Mouse (Mus musculus) natural killer cell, adult 2 months (primary cell): ENCODE data around the gene Dst.
A peak's percentile ranks its signal among the peaks of the same experiment; 100 is the strongest.

Experiments
- DNase-seq, 2 experiments: peaks; one replicate each; pipeline ENCODE4 v3.0.0; 2022; ENCODE audit warnings: low spot score in 2 of 2

The Dst gene

DNA sequence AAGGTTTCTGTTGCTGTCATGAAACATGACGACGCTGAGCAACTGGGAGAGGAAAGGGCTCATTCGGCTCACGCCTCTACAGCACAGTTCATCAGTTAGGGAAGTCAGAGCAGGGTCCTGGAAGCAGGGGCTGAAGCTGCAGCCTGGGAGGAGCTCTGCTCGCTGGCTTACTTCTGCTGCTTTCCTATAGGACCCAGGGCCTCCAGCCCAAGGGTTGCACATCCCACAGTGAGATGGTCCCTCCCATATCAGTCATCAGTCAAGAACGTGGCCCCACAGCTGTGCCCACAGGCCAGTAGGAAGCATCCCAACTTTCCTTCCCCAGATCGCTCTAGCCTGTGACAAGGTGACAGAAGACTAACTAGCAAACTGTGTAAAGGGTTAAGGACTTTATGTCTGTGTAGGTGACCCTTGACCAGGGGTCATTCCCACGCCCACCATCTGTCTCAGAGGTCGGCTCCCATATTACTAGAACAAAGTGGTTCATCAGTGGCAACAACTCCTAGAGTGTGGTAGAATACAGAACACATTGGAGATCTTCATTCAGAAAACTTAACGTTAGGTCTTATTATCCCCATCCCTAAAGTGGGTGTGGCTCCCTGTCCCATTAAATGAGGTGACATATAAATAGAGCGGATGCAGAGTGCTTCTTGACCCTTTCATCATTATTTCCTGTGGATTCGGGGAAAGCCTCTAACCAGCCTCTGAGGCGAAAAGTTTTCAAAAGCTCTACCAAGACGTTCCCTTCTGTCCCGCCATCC, 219.9 kb downstream of the Dst start:
- DNase-seq, result no peak

DNA sequence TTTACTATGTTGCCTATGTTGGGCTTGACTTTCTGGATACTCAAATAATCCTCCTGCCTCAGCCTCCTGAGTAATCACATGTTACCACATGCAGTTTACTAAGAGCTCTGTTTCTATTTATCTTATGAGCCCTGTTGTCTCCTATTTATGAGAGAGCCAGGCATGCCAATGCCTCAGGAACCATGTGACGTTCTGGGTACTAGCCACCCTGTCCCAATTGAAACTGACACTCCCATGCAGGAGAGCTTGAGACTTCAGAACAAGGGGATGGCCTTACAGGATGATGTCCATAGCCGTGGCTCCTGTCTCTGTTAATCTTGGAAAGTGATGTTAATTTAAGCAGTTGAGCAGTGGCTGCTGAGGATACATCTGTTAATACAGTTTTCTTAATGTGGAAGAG, 220.8 kb downstream of the Dst start:
- no peak for DNase-seq

DNA sequence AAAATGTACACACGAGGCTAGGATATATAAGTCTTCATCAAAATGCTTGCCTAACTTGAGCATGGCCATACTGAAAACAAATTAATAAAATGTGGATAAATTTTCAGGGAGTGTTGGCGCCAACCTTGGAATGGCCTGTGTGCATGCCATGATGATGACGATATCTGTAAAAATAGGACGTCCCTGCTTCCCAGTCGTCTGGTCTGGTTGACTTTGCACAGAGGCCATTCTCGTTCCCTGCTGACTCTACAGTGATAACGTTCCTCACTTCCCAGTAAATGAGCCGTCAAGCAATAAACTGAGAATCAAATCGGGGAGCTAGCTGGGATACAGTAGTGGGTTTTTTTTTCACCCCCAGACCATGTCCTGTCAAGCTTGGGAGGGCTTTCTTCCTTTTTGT, 221.7 kb downstream of the Dst start:
- no peak for DNase-seq

DNA sequence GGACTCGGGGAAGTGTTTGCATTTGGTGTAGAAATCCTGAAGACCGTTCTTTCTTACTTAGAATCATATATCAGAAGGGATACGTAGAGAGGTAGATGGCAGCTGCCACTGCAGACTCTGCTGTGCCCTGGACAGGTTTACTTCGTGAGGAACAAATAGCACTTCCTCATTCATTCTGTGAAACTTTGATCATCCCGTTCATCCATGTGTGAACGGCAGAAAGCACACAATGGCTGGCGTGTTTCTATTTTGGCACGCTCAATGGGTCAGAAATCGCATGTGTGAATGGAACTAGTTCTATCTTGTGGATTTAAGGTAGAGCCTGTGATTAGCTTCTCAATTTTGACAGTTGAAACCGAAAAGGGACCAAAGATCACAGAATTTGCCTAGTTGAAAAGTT, 222.8 kb downstream of the Dst start:
- no peak for DNase-seq

DNA sequence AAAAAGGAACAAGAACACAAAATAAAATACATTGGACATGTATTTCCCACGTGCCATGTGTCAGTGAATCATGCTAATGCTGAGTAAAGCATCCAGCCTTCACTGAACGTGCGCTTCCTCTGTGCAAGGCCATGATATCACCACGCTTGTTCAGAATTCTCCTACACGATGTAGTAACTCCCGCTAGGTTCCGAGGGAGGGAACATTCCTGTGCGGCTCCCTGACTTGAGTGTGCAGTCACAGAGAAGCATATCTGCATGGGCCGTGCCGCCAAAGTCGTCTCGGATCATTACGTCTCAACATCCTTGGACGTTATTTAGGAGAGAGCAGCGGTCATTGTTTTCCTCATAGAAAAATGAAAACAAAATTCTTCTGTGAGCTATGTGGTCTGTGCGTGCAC, 224.8 kb downstream of the Dst start:
- DNase-seq, result no peak

DNA sequence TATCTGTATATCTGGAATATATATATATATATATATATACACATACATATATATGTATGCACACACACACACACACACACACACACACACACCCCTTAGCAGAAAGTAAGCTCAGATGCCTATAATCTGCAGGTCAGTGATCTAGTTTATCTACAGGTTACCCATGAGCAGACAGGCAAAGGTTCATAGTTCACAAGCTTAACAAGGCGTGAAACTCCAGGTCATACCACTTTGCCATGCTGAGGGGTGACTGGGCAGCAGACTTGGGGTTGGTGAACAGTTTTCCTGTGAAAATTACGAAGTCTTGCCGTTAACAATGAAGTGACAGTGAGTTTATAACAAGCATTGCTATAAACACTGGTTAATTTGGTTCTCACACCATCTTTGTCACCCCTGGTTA, 227.5 kb downstream of the Dst start:
- DNase-seq, result no peak

DNA sequence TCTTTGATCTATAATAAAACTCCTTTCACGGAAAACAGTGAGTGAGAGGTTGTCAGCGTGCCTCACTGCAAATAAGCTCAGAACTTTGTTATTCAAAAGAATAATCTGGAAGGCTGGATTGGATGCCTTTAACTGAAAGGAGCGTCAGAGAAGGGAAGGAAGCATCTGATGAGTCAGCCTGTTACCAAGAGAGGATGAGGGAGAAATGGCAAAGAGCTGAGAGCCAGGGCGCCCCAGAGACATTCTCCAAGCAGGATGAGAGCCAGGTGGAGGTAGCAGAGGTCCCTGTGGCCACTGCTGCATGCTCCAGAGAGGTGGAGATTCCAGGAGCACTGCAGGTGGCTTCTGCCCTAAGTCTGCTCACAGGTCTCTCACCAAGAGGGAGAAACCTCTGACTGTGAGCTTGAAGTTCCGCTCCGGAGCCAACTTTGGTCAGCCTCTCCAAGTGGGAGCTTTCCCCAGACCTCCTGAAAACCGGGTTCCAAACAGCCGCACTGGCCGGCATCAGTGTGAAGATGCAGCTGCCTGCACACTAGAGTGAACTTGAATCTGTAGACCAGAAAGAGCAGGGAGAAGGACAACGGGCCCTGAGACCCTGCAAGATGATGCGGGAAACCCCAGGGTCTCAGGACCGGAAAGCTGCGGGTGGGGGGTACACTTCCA, 231.3 kb downstream of the Dst start:
- DNase-seq, result no peak

DNA sequence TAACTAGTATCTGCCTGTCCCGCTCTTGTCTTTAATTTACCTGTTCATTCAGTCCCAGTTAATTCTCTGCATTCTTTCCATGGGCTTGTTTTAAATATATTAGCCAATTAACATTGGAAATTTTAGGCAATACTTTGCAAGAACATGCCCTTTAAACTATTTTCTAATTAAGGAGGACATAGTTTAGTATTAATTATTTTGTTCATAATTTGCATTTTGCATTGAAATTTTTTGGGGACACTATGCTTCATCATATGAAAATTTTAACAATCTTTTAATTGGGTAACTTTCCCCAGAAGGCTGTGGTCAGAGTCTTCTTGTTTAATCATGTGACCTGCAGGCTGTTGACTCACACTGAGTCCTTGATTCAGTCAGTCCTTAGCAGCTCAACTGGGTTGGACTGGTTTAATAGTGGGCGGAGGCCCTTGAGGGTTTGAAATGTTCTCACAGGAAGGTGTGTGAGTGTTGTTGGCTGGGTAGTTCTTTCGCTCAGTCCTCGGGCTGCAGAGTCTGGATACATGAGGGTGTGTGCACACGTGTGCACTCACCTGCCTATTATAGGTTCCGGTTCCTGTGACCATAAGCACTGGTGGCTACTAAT, 231.9 kb downstream of the Dst start:
- no peak for DNase-seq

DNA sequence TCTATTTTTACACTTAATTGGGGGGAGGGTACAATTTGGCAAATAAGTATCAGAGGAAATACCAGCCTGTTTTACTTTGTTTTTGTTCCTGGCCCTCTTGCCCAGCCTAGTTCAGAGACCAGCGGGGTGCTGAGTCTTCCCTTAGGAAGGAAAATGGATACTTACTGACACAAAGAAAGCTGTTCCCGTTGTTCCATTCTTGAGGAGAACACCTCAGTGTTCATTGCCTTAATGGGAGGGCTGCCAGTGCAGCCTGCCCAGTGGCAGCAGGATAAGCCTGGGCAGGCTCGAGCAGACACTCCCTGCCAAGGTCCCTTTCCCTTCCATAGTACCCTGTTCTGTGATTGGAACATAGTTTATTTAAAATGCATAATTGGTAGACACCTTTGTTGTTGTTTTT, 232.7 kb downstream of the Dst start:
- no peak for DNase-seq

DNA sequence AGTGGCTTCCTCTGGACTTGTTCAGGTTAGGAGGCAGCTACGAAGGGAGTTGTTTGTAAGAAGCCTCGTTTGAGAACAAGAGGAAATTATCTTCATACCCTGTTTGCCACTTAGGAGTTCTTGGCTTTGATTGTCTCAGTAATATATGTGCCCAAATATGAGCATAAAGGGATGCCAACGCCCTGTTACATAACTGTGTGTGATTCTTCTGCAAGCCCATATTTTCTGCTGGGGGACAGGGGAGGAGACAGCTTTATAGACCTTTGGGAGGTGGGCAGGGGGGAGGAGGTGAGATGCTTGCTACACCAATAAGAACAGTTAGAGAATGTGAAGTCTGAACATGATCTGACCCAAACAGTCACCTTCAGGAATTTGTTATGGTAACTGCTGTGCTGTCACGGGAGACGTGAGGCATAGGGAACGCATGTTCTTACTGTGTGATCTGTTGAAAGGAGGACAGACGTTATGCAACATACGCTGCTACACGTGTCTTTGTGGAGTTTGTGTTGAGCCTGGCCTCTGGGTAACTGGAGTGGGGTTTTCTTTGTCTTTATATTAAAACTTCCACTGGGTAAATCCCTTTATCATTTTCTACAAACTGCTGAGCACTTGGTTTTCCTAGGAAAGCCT, 235.0 kb downstream of the Dst start:
- DNase-seq, result no peak

DNA sequence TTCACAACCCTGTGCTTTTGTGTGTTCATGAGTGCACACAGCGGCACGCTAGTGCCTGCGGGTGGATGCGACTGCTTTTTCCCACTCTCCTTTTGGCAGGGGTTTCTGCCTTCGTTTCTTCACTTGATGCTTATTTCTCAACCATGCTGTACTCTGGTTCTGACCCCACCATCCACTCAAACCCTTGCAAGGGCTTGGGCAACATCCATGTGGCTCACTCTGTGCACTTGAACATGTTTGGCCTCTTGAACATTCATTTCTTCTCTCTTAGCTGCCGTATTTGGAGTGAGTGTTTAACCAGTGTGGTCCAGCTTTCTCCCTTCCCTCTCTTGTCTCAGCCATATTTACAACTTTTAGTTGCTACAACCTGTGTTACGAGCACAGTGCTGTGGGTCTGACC, 236.8 kb downstream of the Dst start:
- no peak for DNase-seq

DNA sequence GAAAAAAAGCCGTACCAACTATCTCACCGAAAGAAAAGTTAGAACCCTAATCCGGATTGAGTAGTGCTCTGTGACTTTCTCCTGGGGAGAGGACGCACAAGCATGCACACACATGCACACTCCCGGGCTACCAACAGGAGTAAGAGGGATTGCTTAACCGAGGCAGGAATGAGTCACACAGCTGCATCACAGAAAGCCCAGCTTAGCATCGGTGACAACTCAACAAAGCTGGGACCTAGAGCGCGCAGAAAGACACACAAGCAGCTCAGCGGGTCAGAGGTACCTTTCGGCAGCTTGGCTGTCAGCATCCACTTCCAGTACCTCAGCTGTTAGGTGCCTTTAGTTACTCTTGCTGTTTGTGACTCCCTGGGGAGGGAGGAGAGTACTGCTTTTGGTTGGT, 240.0 kb downstream of the Dst start:
- DNase-seq, result no peak

DNA sequence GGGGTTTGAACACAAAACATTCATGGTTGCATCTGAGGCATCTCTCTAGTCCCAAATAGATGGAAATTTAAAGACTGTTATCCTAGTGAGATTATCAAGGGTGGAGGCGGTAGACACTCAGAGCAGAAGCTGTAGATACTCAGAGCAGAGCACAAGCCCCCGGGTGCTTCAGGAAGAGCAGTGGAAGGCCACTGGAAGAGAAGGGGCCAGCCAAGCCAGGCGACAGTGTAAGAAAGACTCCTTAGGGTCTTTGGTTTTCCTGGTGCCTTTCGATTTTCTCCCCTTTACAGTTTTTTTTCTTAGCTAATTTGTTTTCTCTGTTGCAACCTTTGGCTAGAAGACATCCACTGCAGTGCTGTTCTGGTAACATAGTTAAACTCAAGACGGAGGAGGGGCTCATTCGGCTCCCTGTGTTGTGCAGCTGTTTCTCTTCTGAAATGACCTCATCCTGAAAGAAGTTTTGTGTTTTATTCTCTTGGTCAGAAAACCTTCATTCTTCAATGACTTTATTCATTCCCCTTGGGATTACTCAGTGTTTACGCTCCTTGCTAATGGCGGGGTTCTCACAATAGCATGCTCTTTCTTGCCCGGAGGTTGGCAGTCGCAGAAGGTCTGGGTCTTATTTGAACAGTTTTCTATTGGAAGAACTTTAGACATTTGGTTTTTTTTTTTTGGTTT, 242.5 kb downstream of the Dst start:
- no peak for DNase-seq

DNA sequence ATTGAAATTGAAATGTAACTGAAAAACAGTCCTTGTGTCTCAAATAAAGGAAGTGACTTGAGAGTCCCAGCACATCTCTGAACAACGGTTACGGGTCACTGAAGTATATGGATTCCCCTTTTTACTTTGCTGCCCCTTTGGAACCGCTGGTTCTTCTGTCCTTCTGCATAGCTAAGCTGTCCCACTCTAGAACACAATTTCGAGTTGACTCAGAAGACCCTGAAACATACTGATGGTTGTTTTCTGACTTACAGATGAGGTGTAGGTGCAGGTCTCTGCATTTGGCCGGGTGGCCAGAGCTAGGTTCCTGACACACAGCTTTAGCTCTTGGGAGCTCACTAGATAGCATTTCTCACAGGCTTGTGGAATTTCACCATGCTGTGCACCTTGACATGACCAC, 244.7 kb downstream of the Dst start:
- no peak for DNase-seq

DNA sequence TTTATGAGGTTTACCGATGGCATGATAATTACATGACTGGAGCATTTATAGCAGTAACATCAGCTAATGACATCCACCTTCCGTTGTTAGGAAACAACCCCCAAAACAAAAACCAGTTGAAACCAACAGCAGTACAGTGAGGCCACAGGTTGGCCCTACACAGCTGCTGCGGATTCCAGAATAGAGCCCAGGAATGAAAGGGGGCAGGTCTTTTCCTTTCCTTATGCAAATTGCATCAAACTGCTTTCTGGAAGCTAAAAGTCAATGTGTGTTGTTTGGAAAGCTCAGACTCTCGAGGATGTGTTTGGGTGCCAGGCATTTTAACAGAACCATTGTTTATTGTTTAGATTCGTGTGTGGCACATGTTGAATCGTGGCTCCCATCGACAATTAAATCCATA, 248.0 kb downstream of the Dst start:
- no peak for DNase-seq

DNA sequence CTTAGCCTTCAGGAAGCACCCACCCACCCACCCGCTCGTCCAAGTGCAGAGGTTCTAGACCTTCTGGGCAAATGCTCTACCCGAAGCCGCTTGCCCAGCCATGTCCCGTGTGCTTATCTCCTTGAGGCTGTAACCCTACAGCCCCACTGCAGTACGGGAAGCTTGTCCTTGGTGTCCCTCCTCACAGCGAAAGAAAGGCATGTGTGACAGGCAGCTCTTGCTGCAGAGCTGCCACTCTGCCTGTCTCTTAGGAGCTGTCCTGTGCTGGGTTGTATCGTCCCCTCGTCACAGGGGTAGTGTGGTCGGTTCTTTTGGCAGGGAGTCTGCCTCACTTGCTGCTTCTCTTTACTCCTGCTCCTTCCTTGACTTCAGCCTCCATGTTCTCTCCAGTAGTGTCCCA, 249.7 kb downstream of the Dst start:
- no peak for DNase-seq

DNA sequence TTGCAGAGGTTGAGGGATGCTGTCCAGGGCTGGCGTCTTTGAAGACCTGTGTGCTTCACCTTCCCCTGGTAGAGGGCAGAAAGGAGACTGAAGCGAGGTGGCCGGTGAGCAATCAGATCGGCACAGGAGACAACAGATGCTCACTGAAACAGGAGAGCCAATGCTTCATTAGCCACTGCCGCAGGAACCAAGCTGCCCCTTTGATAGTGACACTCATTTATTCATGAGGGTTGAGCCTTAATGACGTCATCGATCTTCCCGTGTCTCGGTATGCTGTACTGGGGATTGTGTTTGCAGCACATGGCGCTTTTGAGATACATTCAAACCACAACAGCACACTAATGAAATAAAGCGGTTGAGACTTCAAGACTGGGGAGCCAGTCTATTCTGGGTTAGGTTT, 250.8 kb downstream of the Dst start:
- DNase-seq, result no peak

DNA sequence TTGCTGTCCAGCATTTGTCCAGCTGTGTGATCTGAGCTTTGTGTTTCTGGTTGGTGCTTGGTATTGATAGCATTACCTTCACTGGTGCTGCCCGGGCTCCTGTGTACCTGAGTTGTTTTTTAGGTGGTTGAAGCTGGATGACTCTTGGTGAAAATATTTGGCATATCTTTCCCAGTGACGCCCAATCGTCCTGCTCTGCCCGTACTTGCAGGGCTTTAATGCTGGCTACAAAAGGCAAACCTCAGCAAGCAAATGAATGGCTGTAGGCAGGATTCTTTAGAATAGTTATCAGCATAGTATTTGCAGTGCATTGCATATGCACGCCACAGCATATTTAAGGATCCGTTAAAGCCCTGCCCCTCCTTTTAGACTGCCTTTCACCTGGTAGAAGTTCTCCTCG, 251.9 kb downstream of the Dst start:
- DNase-seq, result no peak

DNA sequence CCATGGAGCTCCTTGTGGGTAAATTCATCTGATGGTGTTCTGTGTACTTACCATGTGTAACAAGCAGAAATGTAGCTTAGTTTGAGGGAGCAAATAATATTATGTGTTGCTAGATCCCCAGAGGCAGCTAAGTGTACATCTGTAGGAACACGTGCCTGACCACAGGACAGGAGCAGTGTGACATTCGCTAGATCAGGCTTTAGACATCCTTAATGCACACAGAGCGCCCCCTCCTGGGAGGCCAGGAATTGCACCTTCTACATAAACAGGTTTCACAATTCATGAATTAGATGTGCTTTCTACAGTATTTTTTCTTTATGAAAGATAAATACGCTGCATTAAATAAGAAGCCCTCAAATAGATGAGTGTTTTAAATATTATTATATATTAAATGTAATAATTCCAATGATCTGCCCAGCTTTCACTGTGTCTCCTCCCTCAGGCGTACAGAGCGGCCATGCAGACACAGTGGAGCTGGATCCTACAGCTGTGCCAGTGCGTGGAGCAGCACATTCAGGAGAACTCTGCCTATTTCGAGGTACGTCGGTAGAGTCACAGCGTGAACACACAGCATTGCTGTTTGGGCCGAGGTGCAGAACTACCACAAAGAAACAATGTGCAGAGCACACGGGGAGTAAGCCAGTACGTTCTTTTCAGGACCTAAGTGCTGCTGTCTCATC, 256.7 kb downstream of the Dst start:
- DNase-seq, result peak; percentile 23 to 54

DNA sequence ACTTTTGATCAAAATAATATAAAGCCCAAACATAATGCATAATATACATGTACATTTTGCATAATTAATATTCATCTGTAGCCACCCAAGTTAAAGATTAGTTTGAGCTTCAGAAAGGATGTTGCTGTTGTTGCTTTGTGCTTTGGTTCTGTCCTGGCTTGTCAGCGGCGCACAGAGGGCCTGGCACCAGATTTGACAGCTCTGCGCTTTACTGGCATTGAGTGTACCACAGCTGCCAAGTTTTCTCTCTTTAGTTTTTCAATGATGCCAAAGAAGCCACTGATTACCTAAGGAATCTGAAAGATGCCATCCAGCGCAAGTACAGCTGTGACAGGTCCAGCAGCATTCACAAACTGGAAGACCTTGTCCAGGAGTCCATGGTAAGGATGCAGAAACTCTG, 257.9 kb downstream of the Dst start:
- no peak for DNase-seq

DNA sequence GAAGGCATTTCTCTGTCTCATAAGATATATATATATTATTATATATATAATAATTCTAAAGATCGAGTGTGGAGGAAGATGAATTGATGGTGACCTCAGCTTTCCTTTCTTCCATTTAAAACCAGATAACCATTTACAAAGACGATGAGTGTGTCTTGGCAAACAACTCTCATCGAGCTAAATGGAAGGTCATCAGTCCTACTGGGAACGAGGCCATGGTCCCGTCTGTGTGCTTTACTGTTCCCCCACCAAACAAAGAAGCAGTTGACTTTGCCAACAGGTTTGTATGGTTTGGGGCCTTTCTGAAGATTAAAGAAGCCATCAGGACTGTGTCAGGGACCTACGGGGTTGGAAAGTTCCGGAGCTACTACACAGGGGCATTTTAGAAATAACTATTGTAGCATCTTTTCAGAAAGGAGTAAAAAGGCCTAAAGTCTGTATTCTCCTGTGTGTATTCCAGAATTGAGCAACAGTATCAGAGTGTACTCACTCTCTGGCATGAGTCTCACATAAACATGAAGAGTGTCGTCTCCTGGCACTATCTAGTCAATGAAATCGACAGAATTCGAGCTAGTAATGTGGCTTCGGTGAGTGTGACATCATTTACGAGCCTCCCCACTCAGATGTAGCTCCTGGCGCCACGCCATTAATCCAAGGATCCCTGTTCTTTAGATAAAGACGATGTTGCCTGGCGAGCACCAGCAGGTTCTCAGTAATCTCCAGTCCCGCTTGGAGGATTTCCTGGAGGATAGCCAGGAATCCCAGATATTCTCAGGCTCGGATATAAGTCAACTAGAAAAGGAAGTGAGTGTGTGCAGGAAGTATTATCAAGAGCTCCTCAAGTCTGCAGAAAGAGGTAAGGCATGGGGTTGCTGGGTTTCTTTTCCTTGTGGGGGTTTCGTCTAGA, 259.4 kb downstream of the Dst start:
- no peak for DNase-seq
